Mouse (Mus musculus) kidney, adult 2 months (tissue): Measurements from ENCODE around the gene Sh3gl3. TPM values are rescaled to one million over a fixed set of nuclear protein-coding genes. Genes with fewer than 3 reads are reported as not detected.

Source experiments
- DNase-seq: peaks from one replicate; pipeline ENCODE4 v3.0.0; 2021
- H3K27ac ChIP-seq: fragments of 200-500 bp; 2 replicates; pipeline ENCODE4 v1.5.1; 2012; ENCODE audit warnings: low read depth, low read length, control low read depth, inconsistent platforms; ENCODE audit not compliant: insufficient read depth
- H3K27me3 ChIP-seq: fragments of 200-500 bp; replicated peaks from 2 replicates; pipeline ENCODE4 v1.6.1; 2012; ENCODE audit warnings: mild to moderate bottlenecking, moderate library complexity, low read length, inconsistent platforms; ENCODE audit not compliant: control insufficient read depth, insufficient read depth
- H3K36me3 ChIP-seq: fragments of 200-500 bp; 2 replicates; pipeline ENCODE4 v1.6.1; 2012; ENCODE audit warnings: mild to moderate bottlenecking, moderate library complexity, low read length, inconsistent platforms; ENCODE audit not compliant: control insufficient read depth, insufficient read depth
- H3K4me1 ChIP-seq: fragments of 200-500 bp; 2 replicates; pipeline ENCODE4 v1.6.1; 2011; ENCODE audit warnings: low read length; ENCODE audit not compliant: control insufficient read depth, insufficient read depth
- H3K4me3 ChIP-seq: fragments of 200-500 bp; 2 replicates; pipeline ENCODE4 v1.5.1; 2011; ENCODE audit warnings: mild to moderate bottlenecking, low read depth, low read length, control low read depth; ENCODE audit not compliant: insufficient read depth
- CTCF ChIP-seq: fragments of 200-500 bp; conservative IDR thresholded peaks from 2 replicates; pipeline ENCODE4 v1.5.1; 2011; ENCODE audit warnings: low read depth, mild to moderate bottlenecking, control low read depth, low read length, moderate library complexity, mixed read lengths; ENCODE audit not compliant: insufficient read depth, insufficient read length
- POLR2A ChIP-seq: fragments of 200-500 bp; IDR thresholded peaks from one replicate; pipeline ENCODE4 v1.6.1; 2011; ENCODE audit warnings: low read depth, low read length, control low read depth
- WGBS: fragments of 180-500 bp; shearing (Covaris S2); methylation state at CpG from one replicate; pipeline ENCODE4 v1.1.7; 2018; 5-methylcytosine and 5-hydroxymethylcytosine counted together
- polyA plus RNA-seq: library from polyadenylated mRNA; depleted of rRNA; stranded (reverse); fragments of >200 nt; gene quantifications from 2 replicates; pipeline ENCODE4 v1.2.3, GENCODE M21; 2012; rRNA removed

Sh3gl3 gene
- polyA plus RNA-seq, 1 experiment = 0.36 TPM

- Histone ChIP-seq H3K27me3 (no peaks in the 10 kb centered on the region), H3K4me1 (no peaks in the 10 kb centered on the region), H3K4me3 (no peak overlapping the region), H3K36me3 (no peaks in the 10 kb centered on the region), H3K27ac (no peak overlapping the region)
- DNase-seq = no peak
- 21% methylated on average over 8 of the region's 8 CpGs for WGBS
- TF ChIP-seq POLR2A = no peak
Measured at GRCm38 (mm10) chr7:82341476-82341875, 167.8 kb downstream of the Sh3gl3 start.

GRCm38 (mm10) chr7:82346706-82347105 lies 173.1 kb downstream of the Sh3gl3 start:
- TF ChIP-seq POLR2A (no peak), CTCF (no peak)
- WGBS = 65% methylated on average over 2 of the region's 2 CpGs
- Histone ChIP-seq H3K36me3 (no peaks in the 10 kb centered on the region), H3K4me3 (no peak overlapping the region), H3K4me1 (no peaks in the 10 kb centered on the region), H3K27me3 (no peaks in the 10 kb centered on the region), H3K27ac (no peak overlapping the region)
- no peak for DNase-seq

DNA sequence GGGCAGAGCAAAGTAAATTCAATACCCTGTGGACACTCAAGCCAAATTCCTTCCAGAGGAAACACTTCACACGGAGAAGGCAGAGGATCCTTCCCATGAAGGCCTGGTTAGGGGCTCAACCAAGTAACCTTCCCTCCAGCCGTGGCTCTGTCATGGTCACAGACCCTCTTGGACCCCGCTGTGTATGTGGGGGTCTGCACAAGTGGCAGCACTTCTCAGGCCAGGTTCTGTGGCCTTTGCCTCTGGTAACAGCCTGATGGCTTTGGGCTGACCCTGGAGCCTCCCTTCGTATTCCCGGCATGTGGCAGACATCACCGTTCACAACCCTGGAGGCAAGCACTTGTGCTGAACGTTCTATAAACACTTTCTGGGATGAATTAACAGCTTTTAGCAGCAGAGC lies 176.2 kb downstream of the Sh3gl3 start:
- Histone ChIP-seq H3K27ac (no peak overlapping the region), H3K36me3 (no peaks in the 10 kb centered on the region), H3K27me3 (no peaks in the 10 kb centered on the region), H3K4me1 (no peaks in the 10 kb centered on the region), H3K4me3 (no peak overlapping the region)
- 75% methylated on average over 7 of the region's 7 CpGs for WGBS
- no peak for DNase-seq
- TF ChIP-seq POLR2A (no peak), CTCF (no peak)

GRCm38 (mm10) chr7:82350421-82350820 lies 176.8 kb downstream of the Sh3gl3 start:
- no peak for TF ChIP-seq POLR2A
- no peak for TF ChIP-seq CTCF
- Histone ChIP-seq H3K4me1 (no peaks in the 10 kb centered on the region), H3K4me3 (no peak overlapping the region), H3K36me3 (no peaks in the 10 kb centered on the region), H3K27ac (no peak overlapping the region), H3K27me3 (no peaks in the 10 kb centered on the region)
- DNase-seq = no peak
- 83% methylated on average over 3 of the region's 3 CpGs for WGBS

Other genes with a start within 250 kb of the Sh3gl3 start
- gene Hdgfl3, start 239.4 kb upstream of the Sh3gl3 start, polyA plus RNA-seq = 1.5 TPM in 2 replicates
- 0.05 and 0.11 TPM in 2 replicates for gene Bnc1, start 181.5 kb upstream of the Sh3gl3 start, polyA plus RNA-seq
- gene Adamtsl3, start 161.9 kb downstream of the Sh3gl3 start, polyA plus RNA-seq = 0.41 and 0.45 TPM in 2 replicates